Mouse (Mus musculus) lung, embryonic 14.5 days (tissue): ENCODE measurements around the gene Mlec. TPM values are rescaled to one million over a fixed set of nuclear protein-coding genes. Genes with fewer than 3 reads are reported as not detected.

Source experiments
- ATAC-seq: fragments of 200-750 bp; cut with Nextera tagmentation; 2 replicates; pipeline ENCODE4 v1.8.0; 2017; ENCODE audit warnings: mild to moderate bottlenecking, moderate TSS enrichment, moderate library complexity; ENCODE audit not compliant: insufficient read depth
- DNase-seq: peaks from one replicate; pipeline ENCODE4 v3.0.0-alpha.2; 2015
- H3K27ac ChIP-seq: fragments of 300-500 bp; sonication (generic); 2 replicates; pipeline ENCODE4 v1.5.1; 2014; ENCODE audit warnings: low read depth, mild to moderate bottlenecking, moderate library complexity
- H3K27me3 ChIP-seq: fragments of 300-500 bp; sonication (generic); 2 replicates; pipeline ENCODE4 v1.6.1; 2014; ENCODE audit warnings: low read length, control low read depth; ENCODE audit not compliant: insufficient read depth
- H3K36me3 ChIP-seq: fragments of 300-500 bp; sonication (generic); 2 replicates; pipeline ENCODE4 v1.6.1; 2014; ENCODE audit warnings: control low read depth; ENCODE audit not compliant: insufficient read depth
- H3K4me1 ChIP-seq: fragments of 300-500 bp; sonication (generic); 2 replicates; pipeline ENCODE4 v1.6.1; 2014; ENCODE audit warnings: antibody characterized with exemption, control low read depth; ENCODE audit not compliant: insufficient read depth
- H3K4me2 ChIP-seq: fragments of 300-500 bp; sonication (generic); 2 replicates; pipeline ENCODE4 v1.6.1; 2014; ENCODE audit warnings: mild to moderate bottlenecking
- H3K4me3 ChIP-seq: fragments of 300-500 bp; sonication (generic); 2 replicates; pipeline ENCODE4 v1.5.1; 2014; ENCODE audit warnings: low read depth, low read length
- H3K9ac ChIP-seq: fragments of 300-500 bp; sonication (generic); 2 replicates; pipeline ENCODE4 v1.6.1; 2014
- H3K9me3 ChIP-seq: fragments of 300-500 bp; sonication (generic); 2 replicates; pipeline ENCODE4 v1.6.1; 2016; ENCODE audit warnings: low read depth, low read length, control low read depth
- CTCF ChIP-seq: IDR thresholded peaks from 2 replicates; pipeline ENCODE4 v1.5.1; 2016; ENCODE audit warnings: antibody characterized with exemption, low read depth
- WGBS: fragments of 180-500 bp; shearing (Covaris S2); extraction: QIAGEN DNeasy Blood & Tissue Kit; methylation state at CpG from one replicate; pipeline ENCODE4 v1.1.7; 2014; 5-methylcytosine and 5-hydroxymethylcytosine counted together
- polyA plus RNA-seq: library from polyadenylated mRNA; unstranded; fragments of >200 nt; fragmentation: Nextera tagmentation; extraction: Ambion mirVana; gene quantifications from 2 replicates; pipeline ENCODE4 v1.2.1, GENCODE M21; 2014

Mlec gene
- polyA plus RNA-seq, 1 experiment from 2014 or later, result 81.1 TPM

DNA sequence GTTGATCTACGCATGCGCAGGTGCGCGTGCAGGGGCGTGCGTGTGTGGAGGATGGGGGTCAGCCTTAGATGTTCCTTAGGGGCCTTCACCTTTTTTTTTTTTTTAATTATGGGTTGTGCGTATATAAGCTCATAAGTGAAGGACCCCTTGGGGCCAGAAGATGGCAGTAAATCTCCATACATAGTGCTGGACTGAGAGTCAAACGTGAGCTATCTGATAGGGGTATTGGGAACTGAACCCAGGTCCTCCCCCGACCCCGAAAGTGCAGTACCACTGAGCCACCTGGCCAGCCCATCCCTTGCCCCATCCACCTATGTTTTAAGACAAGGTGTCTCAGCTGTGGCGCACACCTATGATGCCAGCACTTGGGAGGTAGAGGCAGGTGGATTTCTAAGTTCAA, 21.6 kb upstream of the Mlec start:
- no peak for TF ChIP-seq CTCF
- DNase-seq (no peak), ATAC-seq (no peak)
- Histone ChIP-seq H3K9ac (no peak overlapping the region), H3K9me3 (no peaks in the 10 kb centered on the region), H3K27ac (no peak overlapping the region), H3K4me2 (no peak overlapping the region), H3K27me3 (no peaks in the 10 kb centered on the region), H3K4me3 (no peak overlapping the region), H3K4me1 (0 out of 2 replicates have a peak, but pooled peaks cover 5% of the 10 kb centered on the region), H3K36me3 (no peaks in the 10 kb centered on the region)
- WGBS, result 89% methylated on average over 11 of the region's 11 CpGs

- Histone ChIP-seq H3K4me2 (no peak overlapping the region), H3K4me3 (no peak overlapping the region), H3K27ac (no peak overlapping the region), H3K9ac (no peak overlapping the region), H3K27me3 (no peaks in the 10 kb centered on the region), H3K36me3 (no peaks in the 10 kb centered on the region), H3K4me1 (0 out of 2 replicates have a peak, but pooled peaks cover 5% of the 10 kb centered on the region), H3K9me3 (no peaks in the 10 kb centered on the region)
- ATAC-seq, result no peak
- TF ChIP-seq CTCF, result no peak
- WGBS, result 78% methylated on average over 6 of the region's 6 CpGs
- no peak for DNase-seq
These were observed 19.9 kb upstream of the Mlec start for GRCm38 (mm10) chr5:115177866-115178265.

DNA sequence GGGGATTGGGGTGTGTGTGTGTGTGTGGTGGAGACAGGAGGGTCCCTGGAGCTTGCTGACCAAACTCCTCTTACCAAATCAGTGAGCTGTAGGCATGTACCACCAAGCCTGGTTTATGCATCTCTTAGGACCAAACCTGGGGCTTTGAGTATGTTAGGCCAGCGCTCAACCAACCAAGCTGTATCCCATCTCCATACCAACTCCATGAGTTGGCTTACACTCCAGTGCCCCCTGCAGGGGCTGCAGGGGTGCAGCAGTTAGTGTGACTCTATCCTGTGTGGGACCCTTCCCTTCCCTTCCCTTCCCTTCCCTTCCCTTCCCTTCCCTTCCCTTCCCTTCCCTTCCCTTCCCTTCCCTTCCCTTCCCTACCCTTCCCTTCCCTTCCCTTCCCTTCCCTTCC, 16.6 kb upstream of the Mlec start:
- Histone ChIP-seq H3K27ac (no peak overlapping the region), H3K4me3 (no peak overlapping the region), H3K9ac (no peak overlapping the region), H3K4me2 (no peak overlapping the region), H3K9me3 (no peaks in the 10 kb centered on the region), H3K36me3 (no peaks in the 10 kb centered on the region), H3K27me3 (no peaks in the 10 kb centered on the region), H3K4me1 (no peaks in the 10 kb centered on the region)
- DNase-seq, result no peak
- no peak for ATAC-seq
- 100% methylated on average over 1 of the region's 1 CpGs for WGBS
- peak; percentile 36 for TF ChIP-seq CTCF

- no peaks in the 10 kb centered on the region for H3K9me3 ChIP-seq
- no peak overlapping the region for H3K27ac ChIP-seq
- no peak overlapping the region for H3K4me2 ChIP-seq
- no peaks in the 10 kb centered on the region for H3K36me3 ChIP-seq
- DNase-seq, result peak; percentile 36
- H3K4me3 ChIP-seq, result no peak overlapping the region
- no peaks in the 10 kb centered on the region for H3K27me3 ChIP-seq
- peaks cover 13% of the 10 kb centered on the region for H3K4me1 ChIP-seq
- ATAC-seq, result no peak
- TF ChIP-seq CTCF, result no peak
- no peak overlapping the region for H3K9ac ChIP-seq
- WGBS, result 71% methylated on average over 8 of the region's 8 CpGs
These were observed 12.2 kb upstream of the Mlec start for GRCm38 (mm10) chr5:115170150-115170549.

DNA sequence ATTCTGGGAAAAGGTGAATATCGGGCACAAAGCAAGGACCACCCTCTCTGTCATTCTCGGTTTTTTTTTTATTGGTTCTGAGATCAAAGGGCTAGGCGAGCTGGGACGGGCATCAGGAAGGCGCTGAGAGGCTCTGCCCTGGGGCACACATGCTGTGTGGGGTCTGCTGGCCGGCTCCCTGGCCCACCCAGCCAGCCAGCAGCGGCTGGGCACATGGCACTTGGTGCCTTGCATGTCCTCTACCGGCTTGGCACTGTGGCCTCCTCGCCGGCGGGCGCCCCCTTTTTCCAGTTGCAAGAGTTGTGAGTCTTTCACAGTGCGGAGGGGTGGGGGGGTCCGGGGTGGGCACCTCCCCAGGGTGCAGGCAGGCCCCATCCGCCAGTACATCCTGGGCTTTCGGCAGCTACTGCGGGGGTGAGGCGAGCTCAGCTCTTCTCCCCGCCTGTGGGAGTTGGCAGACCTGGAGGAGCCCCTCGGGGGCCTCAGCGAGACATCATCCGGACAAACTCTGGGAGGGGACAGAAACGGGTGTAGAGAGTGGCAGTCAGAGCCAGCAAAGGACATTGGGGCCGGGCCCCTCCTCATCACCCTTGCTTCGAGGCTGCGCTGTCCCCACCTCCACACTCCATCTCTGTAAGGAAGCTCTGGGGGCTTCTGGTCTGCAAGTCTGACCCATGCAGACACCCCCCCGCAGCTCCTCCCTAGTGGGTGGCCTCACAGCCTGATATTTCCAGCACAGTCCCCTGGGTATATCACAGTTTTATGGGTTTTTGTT, 10.8 kb upstream of the Mlec start:
- TF ChIP-seq CTCF, result no peak
- H3K9ac ChIP-seq, result no peak overlapping the region; the same call in 1 of the 2 replicates

GRCm38 (mm10) chr5:115167396-115167795, 9.4 kb upstream of the Mlec start:
- no peaks in the 10 kb centered on the region for H3K27me3 ChIP-seq
- peak; percentile 57 for DNase-seq
- no peaks in the 10 kb centered on the region for H3K9me3 ChIP-seq
- H3K9ac ChIP-seq, result no peak overlapping the region
- ATAC-seq, result peak; percentile 32; the same call in 1 of the 2 replicates
- no peaks in the 10 kb centered on the region for H3K36me3 ChIP-seq
- no peak for TF ChIP-seq CTCF
- WGBS, result 59% methylated on average over 6 of the region's 6 CpGs
- H3K4me3 ChIP-seq, result no peak overlapping the region
- peaks cover 15% of the 10 kb centered on the region for H3K4me1 ChIP-seq
- peak overlapping the region; percentile 74 for H3K27ac ChIP-seq
- H3K4me2 ChIP-seq, result no peak overlapping the region

More for the DNA sequence above, 10.8 kb upstream of the Mlec start:
- peak; percentile 62 for DNase-seq
- peaks cover 13% of the 10 kb centered on the region for H3K4me1 ChIP-seq
- H3K27ac ChIP-seq, result peak overlapping the region; percentile 63; the same call in 1 of the 2 replicates
- peak overlapping the region; percentile 38; the same call in 1 of the 2 replicates for H3K4me2 ChIP-seq
- peak; percentile 53 for ATAC-seq
- H3K36me3 ChIP-seq, result no peaks in the 10 kb centered on the region
- WGBS, result 32% methylated on average over 27 of the region's 27 CpGs
- H3K9me3 ChIP-seq, result no peaks in the 10 kb centered on the region
- H3K27me3 ChIP-seq, result no peaks in the 10 kb centered on the region
- no peak overlapping the region; the same call in 1 of the 2 replicates for H3K4me3 ChIP-seq

DNA sequence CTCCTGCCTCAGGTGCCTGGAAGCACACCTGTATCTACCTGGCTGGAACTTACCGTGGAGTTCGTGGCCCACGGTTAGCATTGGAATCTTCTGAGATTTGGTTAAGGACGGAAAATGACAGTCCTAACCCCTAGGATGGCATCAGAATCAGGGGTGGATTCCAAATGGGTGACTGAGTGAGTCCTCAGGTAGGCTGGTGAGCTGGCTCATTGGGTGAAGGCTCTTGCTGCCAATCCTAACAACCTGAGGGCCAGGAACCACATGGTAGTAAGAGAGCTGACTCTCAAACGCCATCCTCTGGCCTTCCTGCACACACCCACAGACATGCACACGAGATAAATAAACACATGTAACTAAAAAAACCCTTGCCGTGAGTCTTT, 8.8 kb upstream of the Mlec start:
- H3K4me2 ChIP-seq, result no peak overlapping the region
- peak overlapping the region; percentile 74 for H3K27ac ChIP-seq
- H3K4me3 ChIP-seq, result no peak overlapping the region
- TF ChIP-seq CTCF, result no peak
- peaks cover 15% of the 10 kb centered on the region for H3K4me1 ChIP-seq
- DNase-seq (no peak), ATAC-seq (no peak)
- H3K9me3 ChIP-seq, result no peaks in the 10 kb centered on the region
- no peaks in the 10 kb centered on the region for H3K27me3 ChIP-seq
- H3K36me3 ChIP-seq, result no peaks in the 10 kb centered on the region
- WGBS, result 78% methylated on average over 7 of the region's 7 CpGs
- no peak overlapping the region for H3K9ac ChIP-seq
